Mouse (Mus musculus): ENCODE results near the gene Fancl.
"Not testable (repeated sequence)": the region's sequence is repeated elsewhere in the genome, so short reads cannot be mapped to it uniquely, and the experiment has no call there.

Fancl gene

DNA sequence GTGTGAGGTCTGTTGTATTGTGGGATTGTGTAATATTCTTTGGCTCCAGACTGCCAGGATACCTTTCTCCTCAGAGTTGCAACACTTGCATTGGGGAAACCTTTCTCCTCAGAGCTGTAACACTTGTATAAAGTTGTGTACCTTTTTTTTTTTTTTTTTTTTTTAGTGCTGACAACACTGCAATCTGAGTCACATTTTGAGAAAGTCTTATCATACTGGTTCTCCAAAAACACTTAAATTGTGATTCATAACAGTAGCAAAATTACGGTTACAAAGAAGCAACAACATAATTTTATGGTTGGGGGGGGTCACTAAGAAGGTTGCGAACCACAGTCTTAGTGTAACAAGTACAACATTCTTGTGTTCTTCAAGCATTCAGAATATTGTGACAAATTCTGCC is at the start of gene Fancl:
TSS of gene Fancl (plus strand) at position 165 of the 400 bp plus-strand sequence.
- peak; percentile 46 for DNase-seq (ENCODE audit: low read depth)

- peak; percentile 18 for DNase-seq (ENCODE audit: low read depth)
Measured at GRCm38 (mm10) chr11:26336848-26337247, 49.1 kb upstream of the Fancl start.

GRCm38 (mm10) chr11:26370176-26370575 is 15.8 kb upstream of the Fancl start:
- not testable (repeated sequence) for DNase-seq (ENCODE audit: low read depth)

GRCm38 (mm10) chr11:26371980-26372379 is 14.0 kb upstream of the Fancl start:
- DNase-seq (ENCODE audit: low read depth): not testable (repeated sequence)

GRCm38 (mm10) chr11:26374132-26374531 is 11.8 kb upstream of the Fancl start:
- peak; percentile 22 for DNase-seq (ENCODE audit: low read depth)

- DNase-seq (ENCODE audit: low read depth): no peak
Measured at GRCm38 (mm10) chr11:26378074-26378473, 7.9 kb upstream of the Fancl start.

DNA sequence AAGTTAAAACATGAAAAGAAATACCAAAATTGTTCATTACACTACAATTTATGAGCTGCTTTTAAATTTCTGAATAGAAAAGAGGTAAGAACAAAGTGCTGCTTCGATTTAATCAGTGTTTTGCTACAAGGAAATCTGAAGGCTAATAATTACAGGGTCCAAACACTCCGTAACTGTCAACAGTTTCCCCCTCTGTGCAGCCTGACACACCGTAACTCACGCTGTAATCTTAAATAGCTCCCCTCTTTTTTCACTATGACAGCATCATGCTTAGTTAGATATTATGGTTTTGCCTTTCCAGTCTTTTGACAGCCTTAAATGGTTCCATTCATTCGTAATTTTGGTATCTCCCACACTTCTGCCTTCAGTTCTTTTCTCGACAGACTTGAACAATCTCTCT is 4.4 kb upstream of the Fancl start:
- DNase-seq (ENCODE audit: low read depth): no peak

- no peak for DNase-seq (ENCODE audit: low read depth)
Measured at GRCm38 (mm10) chr11:26386678-26387077, 743 bp downstream of the Fancl start.

DNA sequence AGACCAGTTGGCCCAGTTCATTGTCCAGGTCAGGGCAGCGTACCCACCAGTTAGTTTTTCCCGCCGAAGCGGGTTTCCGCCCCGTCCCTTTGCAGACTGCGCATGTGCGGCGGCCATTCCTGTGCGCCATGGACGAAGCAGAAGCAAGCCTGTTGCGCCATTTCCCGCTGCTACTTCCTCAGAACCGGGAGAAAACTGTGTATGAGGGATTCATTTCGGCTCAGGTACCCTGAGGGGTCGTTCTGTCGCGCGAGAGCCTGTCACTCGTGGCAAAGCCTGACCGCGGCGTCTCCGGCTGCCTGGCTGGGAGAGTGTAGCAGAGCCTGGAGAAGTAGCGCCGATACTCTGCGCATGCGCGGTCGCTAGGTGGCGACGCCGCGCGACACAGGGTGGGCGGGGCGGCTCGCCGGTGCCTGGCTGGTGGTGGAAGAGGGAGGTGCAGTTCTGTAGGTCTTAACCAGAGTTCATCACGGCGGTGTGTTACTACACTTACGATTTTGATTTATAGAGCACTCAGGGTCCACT is 1.2 kb downstream of the Fancl start:
- DNase-seq (ENCODE audit: low read depth): peak; percentile 94

DNA sequence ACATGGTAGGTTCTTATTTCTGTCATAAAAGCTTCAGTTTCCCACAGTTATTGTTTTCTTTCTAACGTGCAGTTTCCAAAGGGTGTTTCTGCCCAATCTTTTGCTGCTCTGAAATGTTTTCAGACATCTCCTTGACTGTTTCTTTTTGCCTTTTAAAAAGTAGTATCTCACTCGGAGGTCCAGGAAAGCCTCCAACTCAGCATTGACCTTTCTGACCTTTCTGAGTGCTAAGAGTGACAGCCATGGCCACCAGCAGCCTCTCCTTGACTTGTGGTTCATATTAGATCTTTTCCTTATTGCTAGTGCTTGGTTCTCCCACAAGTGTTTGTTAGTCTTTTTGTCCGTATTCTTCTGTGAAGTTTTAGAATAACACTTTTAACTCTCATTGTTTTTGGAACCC is 9.6 kb downstream of the Fancl start:
- peak; percentile 11 for DNase-seq (ENCODE audit: low read depth)

DNA sequence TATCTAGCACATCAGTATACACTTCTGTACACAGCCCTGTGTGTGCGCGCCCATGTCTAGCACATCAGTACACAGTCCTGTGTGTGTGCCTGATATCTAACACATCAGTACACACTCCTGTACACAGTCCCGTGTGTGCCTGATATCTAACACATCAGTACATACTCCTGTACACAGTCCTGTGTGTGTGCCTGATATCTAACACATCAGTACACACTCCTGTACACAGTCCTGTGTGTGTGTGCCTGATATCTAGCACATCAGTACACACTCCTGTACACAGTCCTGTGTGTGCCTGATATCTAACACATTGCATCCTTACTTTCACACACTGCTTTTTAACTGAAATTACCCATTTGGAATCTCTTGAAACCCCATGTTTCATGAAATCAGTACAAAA is 27.0 kb downstream of the Fancl start:
- no peak for DNase-seq (ENCODE audit: low read depth)

GRCm38 (mm10) chr11:26421472-26421871 is 35.5 kb downstream of the Fancl start:
- no peak for DNase-seq (ENCODE audit: low read depth)

DNA sequence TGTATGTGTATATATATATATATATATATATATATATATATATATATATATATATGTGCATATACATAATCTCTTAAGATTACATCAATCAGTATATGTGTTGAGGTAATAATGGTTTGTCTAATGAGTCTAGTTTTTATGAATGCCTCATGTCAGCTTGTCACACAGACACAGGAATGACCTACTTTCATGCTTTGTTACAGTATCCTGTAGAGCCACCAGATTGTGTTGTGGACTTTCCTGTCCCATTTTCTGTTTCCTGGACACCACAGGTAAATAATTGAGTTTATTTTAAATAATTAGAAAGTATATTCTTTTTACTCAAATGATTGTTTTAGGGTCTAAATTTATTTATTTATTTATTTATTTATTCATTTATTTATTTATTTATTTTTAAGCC is 48.3 kb downstream of the Fancl start:
- DNase-seq (ENCODE audit: low read depth): no peak

GRCm38 (mm10) chr11:26437818-26438217 is 51.9 kb downstream of the Fancl start:
- no peak for DNase-seq (ENCODE audit: low read depth)

GRCm38 (mm10) chr11:26441121-26441520 is 55.2 kb downstream of the Fancl start:
- no peak for DNase-seq (ENCODE audit: low read depth)

DNA sequence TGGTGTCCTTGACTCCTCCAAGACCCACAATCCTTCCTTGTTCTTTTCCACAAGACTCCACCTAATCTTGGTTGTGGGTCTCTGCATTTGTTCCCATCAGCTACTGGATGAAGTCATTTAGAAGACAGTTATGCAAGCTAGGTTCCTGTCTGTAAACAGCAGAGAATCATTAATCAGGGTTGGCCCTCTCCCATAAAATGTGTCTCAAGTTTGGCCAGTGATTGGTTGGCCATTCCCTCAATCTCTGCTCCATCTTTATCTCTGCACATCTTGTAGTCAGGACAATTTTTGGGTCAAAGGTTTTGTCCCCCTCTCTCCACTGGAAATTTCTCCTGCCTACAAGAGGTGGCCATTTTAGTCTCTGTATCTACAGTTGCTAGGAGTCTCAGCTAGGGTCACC is 58.4 kb downstream of the Fancl start:
- no peak for DNase-seq (ENCODE audit: low read depth)

- no peak for DNase-seq (ENCODE audit: low read depth)
Measured at GRCm38 (mm10) chr11:26449789-26450188, 63.9 kb downstream of the Fancl start.

GRCm38 (mm10) chr11:26450636-26451035 is 64.7 kb downstream of the Fancl start:
- no peak for DNase-seq (ENCODE audit: low read depth)

DNA sequence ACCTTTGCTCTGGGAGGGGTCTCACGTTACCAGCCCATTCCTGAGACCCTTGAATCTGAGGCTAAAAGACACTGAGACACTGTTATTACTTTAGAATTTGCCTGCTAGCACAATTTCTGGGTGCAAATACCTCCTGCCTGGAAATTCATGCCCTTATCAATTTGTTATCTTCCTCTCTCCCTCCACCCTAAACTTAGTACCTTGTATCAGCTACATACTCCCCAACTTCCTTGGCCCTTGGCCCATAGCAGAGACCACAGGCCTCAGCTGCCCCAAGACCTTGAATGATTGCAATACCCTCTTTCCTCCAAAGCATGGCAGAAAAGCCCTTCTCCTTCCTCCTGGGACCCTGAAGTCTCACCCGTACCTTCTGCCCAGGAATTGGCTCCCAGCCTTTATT is 65.3 kb downstream of the Fancl start:
- peak; percentile 35 for DNase-seq (ENCODE audit: low read depth)

DNA sequence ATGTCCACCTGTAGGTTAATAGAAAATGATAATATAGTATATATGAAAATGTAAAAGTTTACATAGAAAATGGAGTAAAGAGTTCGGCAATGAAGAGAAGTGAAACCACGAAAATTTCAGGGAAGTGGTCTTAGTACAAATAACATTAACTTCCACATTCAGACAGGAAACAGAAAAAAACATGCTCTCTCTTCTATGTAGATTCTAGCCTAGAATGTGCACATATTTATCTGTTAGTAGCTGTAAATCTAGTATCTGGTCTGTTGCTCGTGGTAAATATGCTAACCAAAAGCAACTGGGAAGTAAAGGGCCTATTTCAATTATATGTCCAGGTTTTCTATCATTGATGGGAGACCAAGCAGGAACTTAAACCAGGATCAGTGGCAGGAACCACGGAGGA is 66.8 kb downstream of the Fancl start:
- DNase-seq (ENCODE audit: low read depth): peak; percentile 38

- no peak for DNase-seq (ENCODE audit: low read depth)
Measured at GRCm38 (mm10) chr11:26454081-26454480, 68.1 kb downstream of the Fancl start.

DNA sequence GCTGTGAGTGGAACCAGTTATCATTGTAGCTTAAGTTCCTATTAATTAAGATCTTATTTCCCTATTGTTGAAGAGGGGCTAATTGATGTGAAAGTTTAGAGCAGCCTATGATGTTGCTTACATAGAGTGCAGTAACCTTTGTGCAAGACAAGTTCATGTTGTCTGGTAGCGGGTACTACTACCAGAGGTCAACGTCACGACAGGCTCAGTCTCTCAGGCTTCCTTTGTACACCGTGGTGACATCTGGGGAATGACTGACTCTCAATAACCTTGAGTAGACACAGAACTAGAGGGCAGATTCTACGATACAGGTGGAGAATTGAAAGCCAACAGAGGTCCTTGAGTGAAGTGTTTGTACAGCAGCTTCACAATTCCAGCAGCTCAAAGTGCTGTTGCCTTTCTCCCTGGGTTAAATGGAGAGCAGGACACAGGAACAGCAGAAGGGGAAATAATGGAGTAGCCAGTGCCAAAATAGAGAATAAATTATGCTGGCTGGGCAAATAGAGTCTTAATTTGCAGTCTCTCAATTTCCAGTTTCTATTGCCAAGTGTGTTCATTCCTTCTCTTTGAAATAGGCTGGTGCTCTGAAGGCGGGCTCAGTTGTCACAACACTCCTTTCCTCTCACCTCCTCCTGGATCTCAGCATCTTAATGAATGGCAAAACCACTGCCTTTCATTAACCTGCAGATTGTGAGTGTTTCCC is 91.3 kb downstream of the Fancl start:
- DNase-seq (ENCODE audit: low read depth): no peak

- no peak for DNase-seq (ENCODE audit: low read depth)
Measured at GRCm38 (mm10) chr11:26481691-26482242, 95.8 kb downstream of the Fancl start.
